Mouse (Mus musculus): Measurements from ENCODE around the gene Cdkal1.

- TF ChIP-seq GATA1 (IDR thresholded peaks at IDR 0.05; ENCODE audit: borderline replicate concordance, low read length) (no peak), FLI1 (IDR thresholded peaks at IDR 0.05; ENCODE audit: low read length) (no peak)
Measured at GRCm38 (mm10) chr13:29274296-29274695, 581.2 kb downstream of the Cdkal1 start.

All from megakaryocyte, embryonic 14.5 days (primary cell).